Mouse (Mus musculus) limb, embryonic 15.5 days (tissue): ENCODE data around the gene Sox5. TPM values are rescaled to one million over a fixed set of nuclear protein-coding genes. Genes with fewer than 3 reads are reported as not detected.

Experiments
- ATAC-seq: fragments of 200-750 bp; cut with Nextera tagmentation; 2 replicates; pipeline ENCODE4 v1.8.0; 2017; ENCODE audit warnings: low read depth, moderate TSS enrichment; ENCODE audit not compliant: insufficient number of reproducible peaks, low FRiP score, low TSS enrichment
- H3K27ac ChIP-seq: fragments of 300-500 bp; sonication (generic); 2 replicates; pipeline ENCODE4 v1.5.1; 2015; ENCODE audit warnings: moderate library complexity, mild to moderate bottlenecking, inconsistent platforms
- H3K27me3 ChIP-seq: fragments of 300-500 bp; sonication (generic); 2 replicates; pipeline ENCODE4 v1.6.1; 2015; ENCODE audit warnings: inconsistent platforms
- H3K36me3 ChIP-seq: fragments of 300-500 bp; sonication (generic); 2 replicates; pipeline ENCODE4 v1.6.1; 2015; ENCODE audit warnings: inconsistent platforms
- H3K4me1 ChIP-seq: fragments of 300-500 bp; sonication (generic); 2 replicates; pipeline ENCODE4 v1.6.1; 2015; ENCODE audit warnings: inconsistent platforms
- H3K4me2 ChIP-seq: fragments of 300-500 bp; sonication (generic); 2 replicates; pipeline ENCODE4 v1.6.1; 2015; ENCODE audit warnings: mild to moderate bottlenecking, inconsistent platforms
- H3K4me3 ChIP-seq: fragments of 300-500 bp; sonication (generic); 2 replicates; pipeline ENCODE4 v1.5.1; 2015; ENCODE audit warnings: mild to moderate bottlenecking, inconsistent platforms
- H3K9ac ChIP-seq: fragments of 300-500 bp; sonication (generic); 2 replicates; pipeline ENCODE4 v1.6.1; 2015; ENCODE audit warnings: inconsistent platforms
- H3K9me3 ChIP-seq: fragments of 300-500 bp; sonication (generic); 2 replicates; pipeline ENCODE4 v1.6.1; 2016; ENCODE audit warnings: inconsistent platforms
- WGBS: fragments of 180-500 bp; shearing (Covaris S2); methylation state at CpG from one replicate; pipeline ENCODE4 v1.1.7; 2015; 5-methylcytosine and 5-hydroxymethylcytosine counted together
- polyA plus RNA-seq: library from polyadenylated mRNA; unstranded; fragments of >200 nt; fragmentation: Nextera tagmentation; extraction: Ambion mirVana; gene quantifications from 2 replicates; pipeline ENCODE4 v1.2.1, GENCODE M21; 2015

The Sox5 gene
- polyA plus RNA-seq, 1 experiment from 2014 or later = 36.0 TPM

DNA sequence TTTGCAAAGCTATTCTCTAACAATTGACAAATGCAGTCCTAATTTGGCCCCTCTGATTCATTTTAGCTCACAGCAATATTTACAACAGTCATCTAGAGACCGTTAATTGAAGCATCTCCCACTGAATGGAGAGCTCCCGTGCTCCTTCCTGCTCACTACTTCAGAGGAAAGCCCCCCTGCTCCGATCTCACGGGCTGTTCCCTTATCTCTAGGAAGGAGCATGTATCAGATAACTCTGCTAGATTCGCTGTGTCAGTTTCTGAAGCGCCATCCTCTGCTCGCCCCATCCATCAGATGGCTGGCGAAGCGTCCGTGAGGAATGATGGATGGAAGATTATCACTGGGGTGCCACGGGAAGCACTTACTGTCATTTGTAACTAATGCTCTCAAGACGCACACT is 926.4 kb downstream of the Sox5 start:
- WGBS = 48% methylated on average over 12 of the region's 12 CpGs
- no peak overlapping the region for H3K27ac ChIP-seq
- no peaks in the 10 kb centered on the region for H3K9me3 ChIP-seq
- H3K27me3 ChIP-seq = peaks cover 46% of the 10 kb centered on the region
- H3K4me3 ChIP-seq = no peak overlapping the region
- peaks cover 18% of the 10 kb centered on the region for H3K4me1 ChIP-seq
- no peak overlapping the region for H3K4me2 ChIP-seq
- ATAC-seq = no peak
- no peaks in the 10 kb centered on the region for H3K36me3 ChIP-seq
- H3K9ac ChIP-seq = no peak overlapping the region

GRCm38 (mm10) chr6:143854031-143854430 is 927.7 kb downstream of the Sox5 start:
- no peak overlapping the region for H3K4me2 ChIP-seq
- H3K4me1 ChIP-seq = peaks cover 8% of the 10 kb centered on the region; the same call in 1 of the 2 replicates
- WGBS = 37% methylated on average over 3 of the region's 3 CpGs
- no peaks in the 10 kb centered on the region for H3K36me3 ChIP-seq
- no peak overlapping the region for H3K9ac ChIP-seq
- peaks cover 39% of the 10 kb centered on the region for H3K27me3 ChIP-seq
- H3K27ac ChIP-seq = no peak overlapping the region
- H3K4me3 ChIP-seq = no peak overlapping the region
- ATAC-seq = no peak
- H3K9me3 ChIP-seq = no peaks in the 10 kb centered on the region

GRCm38 (mm10) chr6:143845761-143846160 is 936.0 kb downstream of the Sox5 start:
- Histone ChIP-seq H3K27me3 (peaks cover 26% of the 10 kb centered on the region), H3K9ac (no peak overlapping the region), H3K36me3 (no peaks in the 10 kb centered on the region), H3K4me1 (0 out of 2 replicates have a peak, but pooled peaks cover 4% of the 10 kb centered on the region), H3K4me3 (no peak overlapping the region), H3K9me3 (no peaks in the 10 kb centered on the region), H3K4me2 (no peak overlapping the region), H3K27ac (no peak overlapping the region)
- ATAC-seq = no peak

DNA sequence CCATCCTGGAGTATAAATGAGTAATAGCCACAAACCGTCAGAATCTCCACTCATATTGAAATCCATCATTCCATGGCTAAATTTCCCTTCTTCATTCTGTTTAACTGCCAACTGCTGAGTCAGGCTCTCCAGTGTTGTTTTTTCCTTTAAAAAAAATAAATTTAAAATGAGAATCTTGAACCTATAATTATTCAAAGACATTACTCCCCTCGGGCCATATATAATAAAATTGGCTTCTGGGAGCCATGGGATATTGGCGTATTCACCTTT is 937.1 kb downstream of the Sox5 start:
- no peak overlapping the region for H3K9ac ChIP-seq
- H3K4me3 ChIP-seq = no peak overlapping the region
- no peaks in the 10 kb centered on the region for H3K36me3 ChIP-seq
- 36% methylated on average over 3 of the region's 3 CpGs for WGBS
- H3K4me2 ChIP-seq = no peak overlapping the region
- no peak for ATAC-seq
- no peak overlapping the region for H3K27ac ChIP-seq
- 0 out of 2 replicates have a peak, but pooled peaks cover 4% of the 10 kb centered on the region for H3K4me1 ChIP-seq
- no peaks in the 10 kb centered on the region for H3K9me3 ChIP-seq
- H3K27me3 ChIP-seq = peaks cover 32% of the 10 kb centered on the region

DNA sequence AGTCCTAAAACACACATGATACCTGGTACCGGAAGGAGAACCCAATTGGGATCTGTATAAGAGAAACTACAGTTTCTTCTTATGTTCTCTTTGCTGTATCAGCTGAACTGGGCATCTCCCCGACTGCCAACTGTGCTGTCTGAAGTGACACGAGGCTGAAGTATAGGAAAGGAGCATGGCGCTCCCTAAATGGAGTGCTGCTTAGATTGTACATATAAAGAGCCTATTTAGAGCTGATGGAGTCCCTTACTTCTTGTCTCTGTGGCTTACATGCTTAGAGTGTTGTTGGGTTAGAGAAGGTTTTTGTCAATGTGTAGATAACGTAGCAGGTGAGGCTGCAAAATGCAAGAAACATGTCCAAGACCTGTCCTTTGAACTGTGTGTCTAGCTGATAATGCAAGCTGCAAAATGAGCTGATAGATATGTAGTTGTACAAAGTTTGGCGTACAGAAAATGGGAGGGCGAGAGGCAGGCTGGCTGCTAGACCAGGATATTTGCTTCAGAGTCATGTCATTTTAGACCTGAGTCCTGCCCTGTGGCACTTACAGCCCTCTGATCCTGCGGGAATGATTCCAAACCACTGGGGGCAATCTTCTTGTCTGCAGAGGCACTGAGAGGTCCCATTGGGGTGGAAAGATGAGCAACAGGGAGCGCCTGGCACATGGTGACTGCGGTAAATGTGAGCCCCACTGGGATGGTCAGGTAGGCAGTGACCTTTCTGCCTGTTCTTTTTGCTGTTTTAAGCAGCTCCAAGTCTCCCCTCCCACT is 937.7 kb downstream of the Sox5 start:
- Histone ChIP-seq H3K4me2 (no peak overlapping the region), H3K27ac (no peak overlapping the region), H3K4me3 (no peak overlapping the region), H3K36me3 (no peaks in the 10 kb centered on the region), H3K9me3 (no peaks in the 10 kb centered on the region), H3K9ac (no peak overlapping the region), H3K27me3 (peaks cover 32% of the 10 kb centered on the region), H3K4me1 (0 out of 2 replicates have a peak, but pooled peaks cover 4% of the 10 kb centered on the region)
- ATAC-seq = no peak
- WGBS = 86% methylated on average over 10 of the region's 10 CpGs

GRCm38 (mm10) chr6:143841954-143842353 is 939.8 kb downstream of the Sox5 start:
- Histone ChIP-seq H3K4me2 (no peak overlapping the region), H3K9ac (no peak overlapping the region), H3K9me3 (no peaks in the 10 kb centered on the region), H3K36me3 (no peaks in the 10 kb centered on the region), H3K27ac (no peak overlapping the region), H3K4me3 (no peak overlapping the region), H3K4me1 (peaks cover 7% of the 10 kb centered on the region; the same call in 1 of the 2 replicates), H3K27me3 (peaks cover 31% of the 10 kb centered on the region)
- WGBS = 89% methylated on average over 7 of the region's 7 CpGs
- ATAC-seq = no peak

GRCm38 (mm10) chr6:143841109-143841638 is 940.6 kb downstream of the Sox5 start:
- no peak for ATAC-seq
- H3K4me1 ChIP-seq = peaks cover 7% of the 10 kb centered on the region; the same call in 1 of the 2 replicates
- no peak overlapping the region for H3K4me3 ChIP-seq
- H3K27ac ChIP-seq = no peak overlapping the region
- no peak overlapping the region for H3K4me2 ChIP-seq
- no peaks in the 10 kb centered on the region for H3K36me3 ChIP-seq
- no peak overlapping the region for H3K9ac ChIP-seq
- no peaks in the 10 kb centered on the region for H3K9me3 ChIP-seq
- WGBS = 85% methylated on average over 15 of the region's 15 CpGs
- H3K27me3 ChIP-seq = peaks cover 31% of the 10 kb centered on the region

DNA sequence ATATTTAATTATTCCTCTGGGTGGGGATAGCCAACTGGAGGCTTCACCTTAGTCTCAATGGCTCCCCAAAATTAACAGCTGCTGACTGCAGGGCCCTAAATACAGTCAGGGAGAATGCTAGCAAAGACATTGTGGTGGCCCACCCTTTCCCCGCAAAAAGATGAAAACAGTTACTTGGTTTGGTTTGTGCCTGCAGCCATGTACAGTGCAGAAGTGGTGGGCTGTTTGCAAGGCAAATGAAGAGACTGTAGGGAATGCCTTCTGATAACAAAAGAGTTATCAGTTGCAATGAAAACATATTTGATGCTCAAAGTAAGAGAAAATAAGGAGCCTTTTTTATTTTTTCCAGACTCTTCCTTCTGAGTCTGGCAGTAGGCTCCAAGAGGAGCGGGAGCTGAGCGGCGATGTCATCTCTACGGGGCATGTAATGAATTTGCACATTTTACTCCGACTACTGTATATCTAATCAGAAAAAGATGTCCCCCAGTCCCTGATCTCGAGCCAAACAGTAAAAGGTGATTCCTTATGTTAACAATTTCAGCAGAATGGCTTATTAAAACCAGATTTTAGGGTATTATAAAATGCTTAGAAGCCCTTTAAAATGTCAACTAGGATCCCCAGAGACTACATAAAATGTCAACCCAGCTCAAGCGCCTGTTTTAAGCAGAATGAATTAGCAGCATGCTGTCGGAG is 943.2 kb downstream of the Sox5 start:
- Histone ChIP-seq H3K9me3 (no peaks in the 10 kb centered on the region), H3K4me3 (no peak overlapping the region), H3K36me3 (0 out of 2 replicates have a peak, but pooled peaks cover 12% of the 10 kb centered on the region), H3K27me3 (peaks cover 27% of the 10 kb centered on the region), H3K9ac (no peak overlapping the region), H3K4me1 (peaks cover 3% of the 10 kb centered on the region; the same call in 1 of the 2 replicates), H3K4me2 (no peak overlapping the region), H3K27ac (no peak overlapping the region)
- 31% methylated on average over 9 of the region's 9 CpGs for WGBS
- no peak for ATAC-seq

- Histone ChIP-seq H3K4me3 (no peak overlapping the region), H3K36me3 (0 out of 2 replicates have a peak, but pooled peaks cover 12% of the 10 kb centered on the region), H3K27ac (no peak overlapping the region), H3K4me2 (no peak overlapping the region), H3K9ac (no peak overlapping the region), H3K27me3 (peaks cover 10% of the 10 kb centered on the region; the same call in 1 of the 2 replicates), H3K4me1 (peaks cover 3% of the 10 kb centered on the region; the same call in 1 of the 2 replicates), H3K9me3 (no peaks in the 10 kb centered on the region)
- no peak for ATAC-seq
- WGBS = 47% methylated on average over 7 of the region's 7 CpGs
Measured at GRCm38 (mm10) chr6:143835331-143835730, 946.4 kb downstream of the Sox5 start.

- H3K27me3 ChIP-seq = peaks cover 9% of the 10 kb centered on the region; the same call in 1 of the 2 replicates
- H3K27ac ChIP-seq = no peak overlapping the region
- peaks cover 3% of the 10 kb centered on the region; the same call in 1 of the 2 replicates for H3K4me1 ChIP-seq
- no peak overlapping the region for H3K4me2 ChIP-seq
- H3K36me3 ChIP-seq = 0 out of 2 replicates have a peak, but pooled peaks cover 12% of the 10 kb centered on the region
- ATAC-seq = no peak
- 90% methylated on average over 3 of the region's 3 CpGs for WGBS
- H3K9me3 ChIP-seq = no peaks in the 10 kb centered on the region
- no peak overlapping the region for H3K4me3 ChIP-seq
- no peak overlapping the region for H3K9ac ChIP-seq
Measured at GRCm38 (mm10) chr6:143833986-143834385, 947.8 kb downstream of the Sox5 start.

GRCm38 (mm10) chr6:143833182-143833558 is 948.6 kb downstream of the Sox5 start:
- H3K36me3 ChIP-seq = 0 out of 2 replicates have a peak, but pooled peaks cover 12% of the 10 kb centered on the region
- H3K4me3 ChIP-seq = no peak overlapping the region
- no peak for ATAC-seq
- H3K9ac ChIP-seq = no peak overlapping the region
- H3K9me3 ChIP-seq = no peaks in the 10 kb centered on the region
- H3K4me2 ChIP-seq = no peak overlapping the region
- no peaks in the 10 kb centered on the region for H3K4me1 ChIP-seq
- WGBS = 91% methylated on average over 23 of the region's 23 CpGs
- H3K27me3 ChIP-seq = peaks cover 9% of the 10 kb centered on the region; the same call in 1 of the 2 replicates
- H3K27ac ChIP-seq = no peak overlapping the region
